In the genomic region with DNA sequence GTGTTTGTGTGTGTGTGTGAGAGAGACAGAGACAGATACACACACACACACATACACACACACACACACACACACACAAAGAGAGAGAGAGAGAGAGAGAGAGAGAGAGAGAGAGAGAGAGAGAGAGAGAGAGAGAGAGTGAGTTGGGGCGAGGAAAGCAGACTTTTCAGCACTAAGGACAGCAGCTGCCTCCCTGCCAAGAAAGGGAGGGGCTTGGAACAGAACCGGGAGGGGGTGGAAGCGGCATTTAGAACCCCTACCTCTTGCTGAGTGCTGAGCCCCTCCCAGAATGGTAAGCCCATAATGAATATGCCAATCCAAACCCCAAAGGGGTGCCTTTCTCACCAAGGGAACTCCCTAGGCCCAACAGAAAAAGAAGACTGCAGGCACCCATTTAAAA, we compare ENCODE assay signal across 10 mouse cellular contexts. TPM values are rescaled to one million over a fixed set of nuclear protein-coding genes. Genes with fewer than 3 reads are reported as not detected.
DNase-seq lines count a peak whose midpoint lies in the region; ATAC-seq and TF ChIP-seq lines count a peak whose summit lies in the region.
"Had no signal": no experiment of that assay in that cellular context is flagged by ENCODE, and none has a peak within 500 bp of the region (broad histone marks: within the 10 kb centered on the region; RNA-seq: fewer than 3 reads in every experiment).

No protein-coding gene starts in this region.

- H3K9ac ChIP-seq in lung, postnatal 0 days (replicated peaks; ENCODE audit: low read depth) = no peak overlapping the region
- H3K9ac ChIP-seq: hindbrain, embryonic 12.5 days had no signal

- TF ChIP-seq EP300 in lung, postnatal 0 days (IDR thresholded peaks at IDR 0.05) = no peak

- no peak overlapping the region for H3K4me2 ChIP-seq in lung, postnatal 0 days (replicated peaks; ENCODE audit: low read depth, low read length)
- H3K4me2 ChIP-seq: hindbrain, embryonic 12.5 days had no signal

- no peaks in the 10 kb centered on the region; the same call in 1 of the 2 replicates for H3K36me3 ChIP-seq in lung, postnatal 0 days (ENCODE audit: insufficient read depth, low read length)
- H3K36me3 ChIP-seq in splenic B cell, adult 2 months (ENCODE audit: control insufficient read depth, insufficient read depth, low read length, poor library complexity, severe bottlenecking) = peaks cover 4% of the 10 kb centered on the region
- H3K36me3 ChIP-seq: hindbrain, embryonic 12.5 days had no signal

- H3K9me3 ChIP-seq in lung, postnatal 0 days (ENCODE audit: low read length) = no peaks in the 10 kb centered on the region
- H3K9me3 ChIP-seq: hindbrain, embryonic 12.5 days had no signal

- no peak for ATAC-seq in lung, postnatal 0 days

- no peak overlapping the region for H3K4me3 ChIP-seq in lung, postnatal 0 days (ENCODE audit: low read depth, low read length)
- H3K4me3 ChIP-seq: hindbrain, embryonic 12.5 days; megakaryocyte, embryonic 14.5 days had no signal

- 0% methylated on average over 2 of the region's 3 CpGs for WGBS in lung, postnatal 0 days

- H3K27ac ChIP-seq in lung, postnatal 0 days (ENCODE audit: low read length) = no peak overlapping the region
- H3K27ac ChIP-seq: hindbrain, embryonic 12.5 days had no signal

- no peak for TF ChIP-seq CTCF in lung, postnatal 0 days (IDR thresholded peaks at IDR 0.05)

- no peaks in the 10 kb centered on the region for H3K4me1 ChIP-seq in lung, postnatal 0 days (ENCODE audit: insufficient read depth, low read depth, low read length)

- peak; percentile 37 for DNase-seq in cerebellum, adult 8-10 months
- DNase-seq in cerebellum, adult 9-10 months = no peak
- peak; percentile 55 for DNase-seq in lung, postnatal 0 days (ENCODE audit: low spot score)
- DNase-seq in lung, postnatal 4 days = no peak
- peak; percentile 6 for DNase-seq in c-Kit-positive CD71-positive TER-119-negative erythroid progenitor cells, embryonic 14.5 days (ENCODE audit: low read depth)
- peak; percentile 56 for DNase-seq in splenic B cell, adult 2 months (ENCODE audit: low read depth, low spot score)
- no peak for DNase-seq in layer of hippocampus, adult 11-12 months (ENCODE audit: low spot score)
- no peak for DNase-seq in spleen, postnatal 36 days (ENCODE audit: low spot score in 2 of 2)

- no peaks in the 10 kb centered on the region for H3K27me3 ChIP-seq in lung, postnatal 0 days (replicated peaks; ENCODE audit: insufficient read depth, low read length)
- H3K27me3 ChIP-seq in splenic B cell, adult 2 months (ENCODE audit: control insufficient read depth, insufficient read depth, low read length, poor library complexity, severe bottlenecking) = 0 out of 2 replicates have a peak, but pooled peaks cover 2% of the 10 kb centered on the region

RNA-seq across cellular contexts. Expression of a gene that starts 49.8 kb away (rescaled TPM):
- 2.9 TPM in 2 replicates for polyA plus RNA-seq in lung, postnatal 0 days (2015; fragmentation: Nextera tagmentation; extraction: Ambion mirVana)

Comparison
In these comparisons a context has a peak if more than half of its experiments do, and no peak if none do; other contexts are left out.
1. DNase-seq: peak in cerebellum, adult 8-10 months (single experiment), lung, postnatal 0 days (single experiment), c-Kit-positive CD71-positive TER-119-negative erythroid progenitor cells, embryonic 14.5 days (single experiment) and splenic B cell, adult 2 months (single experiment); none in cerebellum, adult 9-10 months (single experiment), lung, postnatal 4 days (0 of 2), layer of hippocampus, adult 11-12 months (single experiment) and spleen, postnatal 36 days (0 of 2).